Mouse (Mus musculus) thymus, adult 2 months (tissue): ENCODE data around the gene Vamp2. TPM values are rescaled to one million over a fixed set of nuclear protein-coding genes. Genes with fewer than 3 reads are reported as not detected.

Experiments
- DNase-seq: peaks from one replicate; pipeline ENCODE4 v3.0.0; 2021
- H3K27ac ChIP-seq: fragments of 200-500 bp; 2 replicates; pipeline ENCODE4 v1.5.1; 2012; ENCODE audit warnings: low read length, control low read depth; ENCODE audit not compliant: control insufficient read depth, insufficient read depth
- H3K27me3 ChIP-seq: fragments of 200-500 bp; 2 replicates; pipeline ENCODE4 v1.6.1; 2012; ENCODE audit warnings: mild to moderate bottlenecking, low read length, moderate library complexity, mixed read lengths; ENCODE audit not compliant: control insufficient read depth, insufficient read depth
- H3K36me3 ChIP-seq: fragments of 200-500 bp; 2 replicates; pipeline ENCODE4 v1.6.1; 2012; ENCODE audit warnings: mild to moderate bottlenecking, low read length, moderate library complexity; ENCODE audit not compliant: control insufficient read depth, insufficient read depth
- H3K4me1 ChIP-seq: fragments of 200-500 bp; replicated peaks from 2 replicates; pipeline ENCODE4 v1.6.1; 2012; ENCODE audit warnings: low read length; ENCODE audit not compliant: control insufficient read depth, insufficient read depth
- H3K4me3 ChIP-seq: fragments of 200-500 bp; 2 replicates; pipeline ENCODE4 v1.5.1; 2012; ENCODE audit warnings: mild to moderate bottlenecking, low read length, control low read depth, moderate library complexity; ENCODE audit not compliant: control insufficient read depth, insufficient read depth
- CTCF ChIP-seq: fragments of 200-500 bp; IDR thresholded peaks from 2 replicates; pipeline ENCODE4 v1.5.1; 2012; ENCODE audit warnings: mild to moderate bottlenecking, control low read depth, low read length, moderate library complexity, borderline replicate concordance; ENCODE audit not compliant: control insufficient read depth, poor library complexity, insufficient read depth; ENCODE audit errors: extremely low read depth
- POLR2A ChIP-seq: fragments of 200-500 bp; IDR thresholded peaks from 2 replicates; pipeline ENCODE4 v1.6.1; 2012; ENCODE audit warnings: mild to moderate bottlenecking, low read length, control low read depth, moderate library complexity; ENCODE audit not compliant: control insufficient read depth, poor library complexity, insufficient read depth; ENCODE audit errors: extremely low read depth
- WGBS: fragments of 180-500 bp; shearing (Covaris S2); methylation state at CpG from one replicate; pipeline ENCODE4 v1.1.7; 2018; 5-methylcytosine and 5-hydroxymethylcytosine counted together
- polyA plus RNA-seq: library from polyadenylated mRNA; depleted of rRNA; stranded (reverse); fragments of >200 nt; gene quantifications from 2 replicates; pipeline ENCODE4 v1.2.3, GENCODE M21; 2012

Vamp2 gene
- polyA plus RNA-seq, 1 experiment = 159 TPM

DNA sequence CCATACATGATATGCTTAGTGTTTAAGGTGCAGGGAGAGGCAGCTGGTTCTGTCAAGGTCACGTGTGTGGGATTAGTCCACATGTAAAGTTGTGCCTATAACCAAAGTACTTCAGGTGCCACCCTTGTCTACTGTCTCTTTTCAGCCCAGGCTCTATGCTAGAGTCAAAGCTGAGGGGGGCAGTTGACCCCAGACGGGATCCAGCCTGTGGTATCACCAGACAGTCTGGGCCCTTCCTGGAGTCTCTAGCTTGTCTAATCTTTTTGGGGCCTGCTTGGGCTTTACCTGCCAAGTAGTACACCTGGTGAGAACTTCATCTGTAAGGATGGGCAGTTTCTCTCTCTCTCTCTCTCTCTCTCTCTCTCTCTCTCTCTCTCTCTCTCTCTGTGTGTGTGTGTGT lies 693 bp upstream of the Vamp2 start:
- no peak for DNase-seq
- 96% methylated on average over 2 of the region's 2 CpGs for WGBS
- Histone ChIP-seq H3K4me3 (no peak overlapping the region), H3K27ac (no peak overlapping the region), H3K27me3 (no peaks in the 10 kb centered on the region), H3K36me3 (peaks cover 5% of the 10 kb centered on the region), H3K4me1 (peaks cover 14% of the 10 kb centered on the region)
- TF ChIP-seq CTCF = no peak

GRCm38 (mm10) chr11:69088856-69089615 lies 746 bp downstream of the Vamp2 start:
- 10% methylated on average over 25 of the region's 25 CpGs for WGBS

DNA sequence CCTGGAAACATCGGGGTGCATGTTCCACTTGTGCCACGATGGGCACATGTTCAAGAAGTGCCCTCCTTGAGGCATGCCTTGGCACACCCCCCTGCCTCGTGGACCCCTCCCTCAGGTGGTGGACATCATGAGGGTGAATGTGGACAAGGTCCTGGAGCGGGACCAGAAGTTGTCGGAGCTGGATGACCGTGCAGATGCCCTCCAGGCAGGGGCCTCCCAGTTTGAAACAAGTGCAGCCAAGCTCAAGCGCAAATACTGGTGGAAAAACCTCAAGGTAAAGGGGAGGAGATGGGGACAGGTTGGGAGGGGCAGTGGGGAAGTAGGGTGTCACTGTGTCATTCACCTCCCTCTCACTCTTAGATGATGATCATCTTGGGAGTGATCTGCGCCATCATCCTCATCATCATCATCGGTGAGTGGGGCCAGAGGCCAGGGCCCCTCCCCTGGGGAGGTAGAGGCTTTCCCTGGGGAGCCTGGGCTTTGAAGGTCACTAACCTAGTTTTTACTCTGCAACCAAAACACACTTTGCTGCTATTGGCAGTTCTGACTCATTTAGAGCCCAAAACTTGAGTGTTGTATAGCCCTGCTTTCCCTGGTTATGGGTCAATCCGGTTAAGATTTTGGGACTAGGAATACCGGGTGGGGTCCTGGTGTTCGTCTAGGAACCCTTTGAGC lies 1.5 kb downstream of the Vamp2 start:
- 93% methylated on average over 12 of the region's 12 CpGs for WGBS

More at GRCm38 (mm10) chr11:69088856-69089615, 746 bp downstream of the Vamp2 start:
- peak overlapping the region; percentile 95 for H3K4me3 ChIP-seq
- peaks cover 5% of the 10 kb centered on the region for H3K36me3 ChIP-seq
- TF ChIP-seq CTCF = no peak
- TF ChIP-seq POLR2A = no peak
- peaks cover 14% of the 10 kb centered on the region for H3K4me1 ChIP-seq
- DNase-seq = peak; percentile 38
- no peak overlapping the region; the same call in none of the 2 replicates for H3K27ac ChIP-seq
- H3K27me3 ChIP-seq = no peaks in the 10 kb centered on the region

DNA sequence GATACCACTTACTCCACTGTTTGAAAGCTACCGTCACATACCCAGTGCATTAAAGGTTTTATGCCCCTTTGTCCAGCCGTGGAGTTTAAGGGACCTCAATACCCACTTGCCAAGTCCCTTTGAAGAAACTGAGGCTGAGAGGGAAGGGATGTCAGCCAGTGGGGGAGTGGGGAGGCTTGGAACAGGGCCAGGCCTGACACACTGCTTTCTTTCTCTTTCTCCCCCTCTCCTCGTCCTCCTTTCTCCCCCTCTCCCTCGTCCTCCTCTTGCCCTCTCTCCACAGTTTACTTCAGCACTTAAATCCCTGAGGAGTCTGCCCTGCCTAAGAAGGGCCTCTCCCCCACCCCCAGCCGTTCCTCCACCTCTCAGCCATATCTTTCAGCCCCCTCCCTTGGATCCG lies 2.1 kb downstream of the Vamp2 start:
- H3K4me3 ChIP-seq = no peak overlapping the region
- H3K27me3 ChIP-seq = no peaks in the 10 kb centered on the region
- no peak for DNase-seq
- H3K36me3 ChIP-seq = peaks cover 5% of the 10 kb centered on the region
- WGBS = 88% methylated on average over 6 of the region's 6 CpGs
- TF ChIP-seq POLR2A = no peak
- TF ChIP-seq CTCF = no peak
- H3K27ac ChIP-seq = no peak overlapping the region
- peaks cover 19% of the 10 kb centered on the region for H3K4me1 ChIP-seq

More for the DNA sequence above, 1.5 kb downstream of the Vamp2 start:
- Histone ChIP-seq H3K4me3 (peak overlapping the region; percentile 95), H3K27me3 (no peaks in the 10 kb centered on the region), H3K27ac (no peak overlapping the region), H3K4me1 (peaks cover 16% of the 10 kb centered on the region), H3K36me3 (peaks cover 5% of the 10 kb centered on the region)
- no peak for DNase-seq
- TF ChIP-seq CTCF = no peak
- TF ChIP-seq POLR2A = no peak

GRCm38 (mm10) chr11:69091566-69092385 lies 3.5 kb downstream of the Vamp2 start:
- no peak overlapping the region for H3K27ac ChIP-seq
- 76% methylated on average over 7 of the region's 7 CpGs for WGBS
- TF ChIP-seq CTCF (no peak), POLR2A (no peak)
- H3K4me1 ChIP-seq = peaks cover 29% of the 10 kb centered on the region
- H3K4me3 ChIP-seq = no peak overlapping the region
- DNase-seq = no peak
- no peaks in the 10 kb centered on the region for H3K27me3 ChIP-seq
- peaks cover 5% of the 10 kb centered on the region for H3K36me3 ChIP-seq

DNA sequence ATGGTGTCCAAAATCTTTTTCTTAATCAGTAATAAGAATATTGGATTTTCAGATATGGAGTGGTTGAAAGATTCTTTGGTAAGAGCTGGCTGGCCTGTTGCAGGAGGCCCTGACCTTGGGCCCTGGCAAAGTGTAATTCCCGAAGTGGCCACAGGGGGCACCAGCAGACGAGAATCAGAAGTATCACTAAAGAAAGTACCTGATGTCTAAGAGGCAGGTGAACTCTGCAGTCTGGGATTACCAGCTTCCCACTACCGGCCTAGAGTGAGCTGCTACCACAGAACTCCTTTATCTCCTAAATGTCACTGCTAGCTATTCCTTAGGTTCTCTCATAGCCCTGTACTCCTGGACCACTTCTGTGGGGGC lies 4.1 kb downstream of the Vamp2 start:
- peak; percentile 91 for DNase-seq
- Histone ChIP-seq H3K4me1 (peaks cover 35% of the 10 kb centered on the region), H3K4me3 (no peak overlapping the region), H3K27me3 (no peaks in the 10 kb centered on the region), H3K36me3 (peaks cover 5% of the 10 kb centered on the region), H3K27ac (no peak overlapping the region)
- no peak for TF ChIP-seq POLR2A
- TF ChIP-seq CTCF = peak; percentile 73; the same call in 1 of the 2 replicates
- 2% methylated on average over 3 of the region's 3 CpGs for WGBS
